Mouse (Mus musculus) c-Kit-negative CD71-positive TER-119-positive erythroid progenitor cells, embryonic 14.5 days (primary cell): ENCODE results near the gene Ubash3a.
"Not testable (repeated sequence)": the region's sequence is repeated elsewhere in the genome, so short reads cannot be mapped to it uniquely, and the experiment has no call there.

Experiments
- DNase-seq: peaks from one replicate; pipeline ENCODE4 v3.0.0-alpha.2; 2013; ENCODE audit warnings: low read depth, low spot score

Ubash3a gene

DNA sequence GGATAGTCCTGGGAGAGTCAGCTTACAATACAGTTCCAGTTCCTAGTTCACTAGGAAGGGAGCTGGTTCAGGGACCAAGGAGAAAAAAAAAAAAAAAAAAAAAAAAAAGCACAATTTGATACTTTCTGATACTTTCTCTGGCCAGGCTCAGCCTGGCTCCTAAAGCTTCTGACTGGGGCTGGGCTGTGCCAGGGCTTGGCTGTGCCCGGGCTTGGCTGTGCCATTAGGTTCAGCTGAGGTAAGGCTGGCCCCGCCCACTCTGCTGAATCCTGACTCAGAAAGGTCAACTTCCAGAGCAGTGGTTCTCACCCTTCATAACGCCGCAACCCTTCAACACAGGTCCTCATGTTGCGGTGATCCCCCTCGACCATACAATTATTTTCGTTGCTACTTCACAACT is 52.8 kb downstream of the Ubash3a start:
- DNase-seq = no peak

DNA sequence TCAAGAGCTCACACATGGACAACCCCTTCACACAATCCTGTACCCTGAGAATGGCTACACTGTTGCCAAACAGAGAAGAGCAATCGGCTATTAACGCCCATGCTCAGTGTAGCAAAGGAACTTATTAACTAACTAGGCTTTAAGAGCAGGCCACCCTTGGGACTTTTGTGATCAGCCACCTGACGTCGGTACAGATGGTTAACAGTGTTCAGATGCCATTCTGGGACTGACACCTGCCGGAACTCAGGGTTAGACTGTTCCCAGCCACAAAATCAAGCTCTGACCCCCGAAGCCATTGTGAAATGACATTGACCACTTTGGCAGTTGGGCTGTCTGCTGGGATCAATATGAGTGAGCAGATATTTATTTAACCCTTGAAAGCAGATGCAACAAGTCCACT is 53.7 kb downstream of the Ubash3a start:
- DNase-seq = no peak

DNA sequence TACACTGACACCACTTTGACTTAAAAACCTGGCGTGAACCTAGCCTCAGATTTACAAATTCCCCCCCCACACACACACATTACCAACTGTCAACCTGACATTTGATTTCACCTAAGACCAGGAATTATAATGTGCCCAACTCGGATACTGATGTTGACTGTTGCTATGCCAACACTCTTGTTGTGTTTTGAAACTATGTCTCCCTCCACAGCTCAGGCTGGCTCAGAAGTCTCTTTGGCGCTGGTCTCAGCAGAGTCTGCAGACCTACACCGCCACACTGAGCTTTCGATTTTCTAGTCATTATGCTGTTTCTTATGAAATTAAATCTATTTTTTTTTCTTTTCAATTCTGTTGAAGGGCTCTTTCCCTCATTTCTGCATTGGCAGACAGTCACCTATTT is 55.0 kb downstream of the Ubash3a start:
- no peak for DNase-seq

DNA sequence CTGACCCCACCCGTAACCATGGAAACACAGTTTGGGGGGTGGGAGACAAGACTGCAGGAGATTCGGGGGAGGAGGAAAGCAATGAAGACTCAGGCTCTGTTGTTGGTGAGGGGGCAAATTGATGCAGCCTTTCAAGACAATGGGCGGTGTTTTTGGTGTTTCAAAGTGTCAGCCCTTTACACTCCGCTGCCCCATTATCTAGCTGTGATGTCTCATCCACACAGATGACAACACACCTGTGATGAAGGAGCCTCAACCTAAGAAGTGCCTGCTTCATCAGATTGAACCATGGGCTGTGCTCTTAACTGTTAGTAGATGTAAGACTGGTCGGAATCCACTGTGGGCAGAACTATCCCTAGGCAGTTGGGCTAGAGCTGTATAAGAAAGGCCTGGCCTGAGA is 56.1 kb downstream of the Ubash3a start:
- DNase-seq = no peak

DNA sequence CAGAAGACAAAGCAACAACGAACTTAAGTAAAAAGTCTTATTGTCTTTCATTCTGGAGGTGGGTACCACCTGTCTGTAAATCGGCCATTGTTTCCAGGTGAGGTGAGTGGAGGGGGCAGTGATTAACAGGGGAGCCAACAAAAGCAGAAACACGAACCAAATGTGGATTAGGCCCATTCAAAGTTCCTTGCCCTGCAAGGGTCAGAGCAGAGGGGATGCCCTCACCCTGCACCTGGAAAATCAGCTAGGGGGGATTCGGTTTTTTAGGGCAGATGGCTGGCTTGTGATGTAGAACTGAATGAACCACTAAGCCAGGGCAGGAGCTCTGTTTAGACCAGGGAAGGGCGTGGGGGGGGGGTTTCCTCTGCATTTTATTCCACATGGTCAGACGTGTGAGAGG is 56.7 kb downstream of the Ubash3a start:
- DNase-seq = no peak

DNA sequence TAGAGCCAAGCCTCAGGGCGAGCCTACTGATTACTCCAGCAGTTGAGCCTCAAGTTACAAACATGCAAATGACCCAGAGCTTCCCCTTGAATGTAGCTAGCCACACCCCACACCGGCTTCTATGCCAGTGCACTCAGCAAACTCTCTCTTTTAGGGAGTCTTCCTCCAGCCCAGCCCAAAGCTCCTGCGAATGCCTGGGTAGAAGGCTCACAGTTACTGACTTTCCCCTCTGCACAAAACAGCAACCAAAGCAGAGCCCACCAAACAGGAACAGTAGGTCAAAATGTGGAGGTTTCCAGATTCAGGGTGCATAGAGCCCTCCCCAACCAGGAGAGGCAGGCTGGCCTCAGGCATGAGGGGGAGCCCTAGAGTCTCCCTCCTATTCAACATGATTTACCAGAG is 57.5 kb downstream of the Ubash3a start:
- no peak for DNase-seq

DNA sequence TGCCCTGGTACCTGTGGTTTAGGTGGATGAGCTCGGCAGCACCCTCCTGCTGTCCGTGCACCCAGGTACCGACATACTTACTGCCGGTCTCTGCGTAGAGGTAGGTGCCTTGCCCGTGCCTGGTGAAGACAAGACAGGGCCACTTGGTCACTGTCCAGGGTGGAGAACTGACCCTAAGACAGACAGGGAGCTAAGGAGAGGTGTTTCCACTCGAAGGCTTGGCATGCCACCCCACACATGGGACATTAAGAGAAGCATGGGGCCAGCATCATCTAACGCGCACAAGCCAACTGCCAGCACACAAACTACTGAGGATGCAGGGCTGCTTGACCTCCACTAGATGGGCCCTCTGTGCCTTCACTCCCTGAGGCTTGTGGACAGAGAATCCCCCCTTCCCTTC is 58.2 kb downstream of the Ubash3a start:
- no peak for DNase-seq

DNA sequence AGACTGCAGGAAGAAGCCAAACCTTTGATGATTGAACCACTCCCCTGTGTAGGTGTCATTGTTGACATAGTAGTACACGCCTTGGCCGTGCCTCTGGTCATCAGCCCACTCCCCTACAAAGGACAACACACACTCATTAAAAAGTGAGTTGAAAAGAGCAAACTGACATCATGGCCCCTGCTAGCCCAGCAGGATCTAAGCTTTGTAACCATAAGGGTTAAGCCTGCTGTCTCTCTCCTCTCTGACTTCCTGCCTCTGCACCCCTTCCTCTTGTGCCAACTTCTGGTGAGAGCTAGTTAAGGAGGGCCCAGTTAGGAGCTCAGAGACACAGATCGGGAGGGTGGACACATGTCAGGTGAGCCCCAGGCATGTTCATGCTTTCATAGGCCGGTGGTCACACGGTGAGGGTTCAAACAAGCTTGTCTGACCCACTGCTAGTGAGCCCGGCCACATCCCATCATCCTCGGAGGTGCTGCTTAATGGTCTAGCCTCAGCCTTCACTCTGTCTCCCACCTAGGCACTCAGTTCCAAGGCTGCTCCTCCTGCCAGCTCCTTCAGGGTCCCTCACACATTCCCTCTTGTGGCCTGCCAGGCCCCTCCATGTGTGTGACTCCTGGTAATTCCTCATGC is 58.8 kb downstream of the Ubash3a start:
- DNase-seq = no peak

DNA sequence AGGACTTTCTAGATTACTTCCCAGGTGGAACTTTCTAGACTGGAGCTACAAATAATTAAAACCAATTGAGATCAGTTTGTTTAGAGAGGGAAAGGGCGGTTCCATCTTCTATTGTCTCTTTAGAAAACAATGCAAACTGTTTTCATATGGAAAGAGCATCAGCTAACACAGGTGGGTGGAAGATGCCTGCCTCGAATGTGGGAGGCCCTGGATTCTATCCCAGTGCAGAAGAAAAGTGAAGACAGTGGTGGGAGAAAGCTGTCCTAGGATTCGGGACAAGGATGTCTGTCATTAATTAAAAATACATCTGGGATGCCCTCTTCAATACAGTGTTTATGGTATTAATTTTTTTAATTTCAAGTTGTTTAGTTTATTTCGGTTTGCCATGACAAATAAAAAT is 59.5 kb downstream of the Ubash3a start:
- no peak for DNase-seq

DNA sequence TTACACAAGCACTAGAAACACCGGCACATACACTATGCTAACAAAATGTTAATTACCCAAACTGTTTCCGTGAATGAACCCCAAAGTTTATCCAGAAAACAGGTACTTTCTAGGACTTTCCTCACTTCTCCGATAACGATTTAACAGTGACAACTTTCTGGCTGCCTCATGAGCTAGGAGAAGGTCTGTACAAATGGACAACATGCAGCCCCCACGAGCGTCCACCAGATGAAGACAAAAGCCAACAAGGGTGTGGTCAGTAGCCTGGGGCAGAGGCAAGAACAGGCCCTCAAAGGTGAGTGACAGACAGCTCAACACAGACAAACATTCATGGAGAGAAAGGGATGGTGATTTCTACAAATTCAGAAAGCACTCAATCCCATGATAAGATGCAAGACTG is 59.9 kb downstream of the Ubash3a start:
- no peak for DNase-seq

DNA sequence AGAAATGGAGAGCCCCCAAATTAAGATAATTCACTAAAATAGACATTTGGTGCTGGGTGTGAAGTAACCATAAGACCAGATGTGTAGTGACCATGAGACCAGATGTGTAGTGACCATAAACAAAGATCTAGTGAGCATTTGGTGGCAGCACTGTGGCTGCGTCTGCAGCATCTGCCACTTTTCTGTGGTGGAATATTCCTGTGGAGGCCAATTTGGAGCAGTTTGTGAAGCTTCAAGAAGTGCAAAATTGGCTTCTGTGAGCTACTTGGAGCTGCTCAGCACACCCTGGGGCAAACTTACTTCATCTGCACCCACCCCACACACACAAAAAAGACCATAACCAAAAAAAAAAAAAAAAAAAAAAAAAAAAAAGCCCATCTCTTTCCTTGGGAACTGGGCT is 60.3 kb downstream of the Ubash3a start:
- DNase-seq = no peak

DNA sequence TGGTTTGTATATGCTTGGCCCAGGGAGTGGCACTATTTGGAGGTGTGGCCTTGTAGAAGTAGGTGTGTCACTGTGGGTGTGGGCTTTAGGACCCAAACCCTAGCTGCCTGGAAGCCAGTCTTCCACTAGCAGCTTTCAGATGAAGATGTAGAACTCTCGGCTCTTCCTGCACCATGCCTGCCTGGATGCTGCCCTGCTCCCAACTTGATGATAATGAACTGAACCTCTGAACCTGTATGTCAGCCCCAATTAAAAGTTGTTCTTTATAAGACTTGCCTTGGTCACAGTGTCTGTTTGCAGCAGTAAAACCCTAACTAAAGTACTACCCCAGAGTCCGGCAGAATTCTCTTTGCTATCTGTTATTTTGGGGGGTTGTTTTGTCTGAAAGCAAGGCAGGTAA is 62.1 kb downstream of the Ubash3a start:
- no peak for DNase-seq

DNA sequence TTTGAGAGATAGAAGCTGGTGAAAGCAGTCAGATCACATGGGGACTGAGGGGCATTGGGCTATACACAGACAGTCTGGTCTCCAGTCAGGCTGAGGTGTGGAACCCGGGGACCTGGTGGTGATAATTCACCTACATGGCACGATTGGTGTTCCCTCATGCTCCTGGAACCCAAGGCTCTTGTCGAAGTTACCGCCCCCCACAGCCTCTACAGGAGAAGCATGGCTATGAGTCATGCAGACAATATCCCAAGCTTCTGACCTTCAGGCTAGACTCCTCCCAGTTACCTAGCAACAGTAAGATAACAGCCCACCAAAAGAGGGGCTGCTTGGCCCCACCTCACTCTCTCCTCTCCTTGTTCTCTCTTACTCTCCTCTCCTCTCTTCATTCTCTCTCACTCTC is 62.6 kb downstream of the Ubash3a start:
- no peak for DNase-seq

DNA sequence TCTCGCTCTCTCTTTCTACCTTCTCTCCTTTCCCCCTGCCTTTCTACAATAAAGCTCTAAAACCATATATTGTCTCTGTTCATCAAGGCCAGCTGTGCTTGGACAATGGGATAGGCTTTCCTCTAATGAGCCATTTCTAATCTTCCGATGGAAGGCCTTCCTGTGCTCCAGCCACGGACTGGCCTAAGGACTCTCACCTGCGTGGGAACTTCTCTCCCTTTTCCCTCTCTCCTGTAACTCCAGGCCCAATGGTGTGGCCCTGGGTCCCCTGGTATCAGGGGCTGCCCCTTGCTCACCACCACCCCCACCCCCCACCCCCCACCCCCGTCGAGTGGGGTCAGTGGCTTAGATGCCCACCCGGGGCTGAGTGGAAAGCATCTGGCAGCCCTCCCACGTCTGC is 63.1 kb downstream of the Ubash3a start:
- DNase-seq = not testable (repeated sequence)

DNA sequence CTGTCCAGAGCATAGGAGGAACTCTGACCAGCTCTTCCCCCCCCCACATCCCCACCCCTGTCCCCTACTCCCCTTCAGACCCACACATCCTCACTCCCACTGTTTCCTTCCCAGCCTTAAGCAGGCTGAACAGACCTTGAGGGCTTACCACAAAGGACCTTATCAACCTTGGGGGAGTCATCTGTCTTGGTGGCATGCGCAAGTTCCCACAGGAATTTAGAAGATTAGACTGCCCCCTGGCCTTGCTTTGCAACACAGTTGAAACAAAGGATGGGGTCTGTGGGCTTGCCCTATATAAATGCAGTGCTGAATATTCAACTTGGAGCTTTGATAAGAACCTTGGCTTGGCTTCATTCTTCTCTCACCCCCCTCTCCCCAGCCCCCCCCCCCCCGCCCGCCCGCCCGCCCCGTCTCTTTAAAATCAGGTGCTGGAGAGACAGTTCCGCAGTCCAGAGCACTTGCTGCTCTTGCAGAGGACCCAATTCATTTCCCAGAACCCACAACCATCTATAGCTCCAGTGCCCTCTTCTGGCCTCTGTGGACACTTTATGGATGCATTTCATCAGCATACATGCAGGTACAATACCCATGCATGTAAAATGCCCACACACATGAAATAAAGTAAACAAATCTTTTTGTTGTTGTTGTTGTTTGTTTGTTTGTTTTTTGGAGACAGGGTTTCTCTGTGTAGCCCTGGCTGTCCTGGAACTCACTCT is 63.6 kb downstream of the Ubash3a start:
- no peak for DNase-seq

DNA sequence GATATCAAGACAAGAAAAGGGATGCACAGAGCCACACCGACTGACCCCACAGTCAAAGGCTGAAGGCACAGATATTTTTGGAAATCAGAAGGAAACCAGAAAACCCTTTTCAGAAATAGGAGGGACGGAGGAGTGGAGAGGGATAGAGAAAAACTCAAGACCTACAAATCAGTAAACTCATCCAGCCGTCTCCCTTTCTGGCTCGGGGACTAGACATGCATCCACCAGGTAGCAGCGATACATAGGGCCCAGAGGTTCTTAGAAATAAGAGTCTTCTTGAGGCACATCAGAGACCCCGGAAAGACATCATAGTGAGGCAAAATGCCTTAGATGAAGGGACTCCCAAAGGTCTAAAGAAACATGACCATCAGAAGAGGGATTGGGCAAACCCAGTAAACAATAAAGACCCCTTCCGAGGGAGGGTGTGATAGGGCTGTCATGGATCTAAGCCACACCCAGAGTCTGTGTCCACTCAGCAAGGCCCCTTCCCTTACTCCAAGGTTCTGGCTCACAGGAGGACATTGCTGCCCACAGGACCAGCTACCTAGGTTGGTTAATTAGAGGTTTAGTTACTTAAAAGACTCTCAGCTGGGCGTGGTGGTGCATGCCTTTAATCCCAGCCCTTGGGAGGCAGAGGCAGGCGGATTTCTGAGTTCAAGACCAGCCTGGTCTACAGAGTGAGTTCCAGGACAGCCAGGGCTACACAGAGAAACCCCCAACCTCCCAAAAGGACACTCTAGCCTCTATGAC is 64.9 kb downstream of the Ubash3a start:
- no peak for DNase-seq

DNA sequence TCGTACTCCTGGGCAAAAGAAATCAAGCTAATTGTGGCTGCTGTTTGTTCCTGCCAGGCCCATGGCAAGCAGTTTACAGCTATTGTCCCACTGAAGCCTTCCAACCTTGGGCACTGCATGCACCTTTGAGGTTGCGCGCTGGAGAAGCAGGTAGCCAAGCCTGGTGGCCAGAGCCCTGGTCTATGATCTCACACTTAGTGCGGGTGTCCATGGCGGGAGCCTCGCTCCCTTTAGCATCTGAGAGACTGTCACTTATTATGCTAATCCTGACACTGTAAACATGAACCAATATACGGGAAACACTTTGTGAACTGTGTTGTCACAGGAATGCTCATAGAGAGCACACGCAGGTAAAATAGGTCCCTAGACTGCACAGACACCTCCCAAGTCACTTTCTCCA is 66.0 kb downstream of the Ubash3a start:
- DNase-seq = no peak

DNA sequence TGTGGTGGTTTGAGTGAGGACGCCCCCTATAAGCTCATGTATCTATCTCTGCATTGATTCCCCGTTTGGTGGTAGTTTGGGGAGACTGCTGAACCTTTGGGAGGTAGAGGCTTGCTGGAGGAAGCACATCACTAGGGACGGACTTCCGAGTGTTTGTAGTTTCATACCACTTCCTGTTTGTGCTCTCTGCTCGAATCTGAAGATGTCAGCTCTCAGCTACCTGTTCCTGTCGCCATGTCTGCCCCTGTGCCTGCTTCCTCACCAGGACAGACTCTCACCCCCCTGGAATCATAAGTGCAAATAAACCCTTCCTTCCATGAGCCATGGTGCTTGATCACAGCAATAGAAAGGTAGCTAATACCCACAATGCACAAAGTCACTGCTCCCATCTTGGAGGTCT is 67.5 kb downstream of the Ubash3a start:
- DNase-seq = no peak

DNA sequence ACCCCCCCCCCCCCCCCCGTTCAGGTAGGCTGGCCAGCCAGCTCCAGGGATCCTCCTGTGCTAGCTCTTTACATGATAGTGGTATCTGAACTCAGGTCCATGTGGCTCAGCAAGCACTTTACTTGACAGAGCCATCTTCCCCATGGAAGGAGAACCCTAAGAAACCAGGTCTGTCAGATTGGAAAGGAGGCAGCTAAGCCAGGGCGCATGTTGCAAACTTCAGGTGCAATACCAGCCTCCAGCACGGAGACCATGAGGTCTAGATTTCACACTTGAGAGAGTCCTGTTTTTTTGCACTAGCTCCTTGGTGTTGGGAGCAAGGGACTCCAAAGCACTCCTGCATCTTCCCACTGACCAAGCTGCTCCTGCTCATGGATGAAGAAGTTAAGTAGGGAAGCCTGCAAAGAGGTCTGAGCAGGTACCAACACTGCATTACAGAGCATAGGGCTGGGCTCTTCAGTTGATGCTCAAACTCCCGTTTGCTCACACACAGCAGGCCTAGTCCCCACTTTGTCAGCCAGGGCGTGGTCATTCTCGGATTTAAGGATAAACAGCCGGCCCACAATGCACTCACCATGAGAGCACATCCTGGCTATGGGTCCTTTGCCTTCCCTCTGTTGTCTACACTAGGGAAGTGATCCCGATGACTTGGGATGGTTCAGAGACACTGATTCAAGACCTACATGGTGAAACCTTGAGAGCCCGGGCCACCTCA is 68.7 kb downstream of the Ubash3a start:
- DNase-seq = no peak

DNA sequence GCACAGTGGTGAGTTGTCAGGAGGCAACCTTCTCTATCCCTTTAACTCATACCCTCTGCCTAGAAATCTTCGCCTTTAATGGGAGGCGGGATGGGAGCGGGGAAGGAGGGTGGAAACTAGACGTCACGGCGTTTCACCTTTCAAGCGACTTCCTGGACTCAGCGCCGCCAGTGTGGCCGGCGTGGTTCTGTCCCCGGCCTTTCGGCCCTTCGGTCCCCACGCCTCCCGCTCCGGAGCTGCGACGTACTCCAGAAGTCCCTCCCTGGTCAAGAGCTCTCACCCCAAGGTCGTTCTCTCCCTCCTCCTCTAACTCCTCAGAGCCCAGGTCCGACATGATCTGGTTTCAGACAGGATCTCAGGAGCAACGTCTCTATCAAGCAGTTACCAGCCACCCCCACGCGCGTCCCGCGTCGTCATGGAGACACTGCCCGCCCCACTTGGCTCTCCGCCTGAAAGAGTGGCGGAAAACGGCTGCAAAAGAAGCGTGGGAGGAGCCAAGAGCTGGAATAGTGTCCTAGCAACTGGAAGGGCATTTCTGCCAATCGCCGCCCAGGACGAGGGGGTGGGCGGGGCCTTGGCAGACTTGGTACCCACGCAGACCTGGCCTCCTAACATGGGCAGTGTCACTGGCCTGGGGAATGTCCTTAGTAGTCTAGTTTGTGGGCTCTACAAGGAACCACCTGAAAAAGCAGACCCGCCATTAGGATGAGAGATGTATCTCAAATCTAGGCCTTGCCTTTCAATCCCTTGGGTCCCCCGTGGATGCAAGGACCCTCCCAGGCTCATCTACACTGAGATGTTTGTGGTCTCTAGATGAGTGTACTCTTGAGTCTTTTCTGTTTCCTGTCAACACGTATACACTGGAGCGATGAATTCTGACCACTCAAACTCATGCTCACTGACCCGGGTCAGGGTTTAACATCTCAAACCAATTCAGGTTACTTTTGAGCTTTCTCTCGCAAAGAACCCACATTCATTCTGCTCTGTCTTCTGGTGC is 69.5 kb downstream of the Ubash3a start, which contains the start of gene Rsph1:
Rsph1 (minus strand) TSS at position 462 of the 997 bp plus-strand sequence.
- no peak for DNase-seq

DNA sequence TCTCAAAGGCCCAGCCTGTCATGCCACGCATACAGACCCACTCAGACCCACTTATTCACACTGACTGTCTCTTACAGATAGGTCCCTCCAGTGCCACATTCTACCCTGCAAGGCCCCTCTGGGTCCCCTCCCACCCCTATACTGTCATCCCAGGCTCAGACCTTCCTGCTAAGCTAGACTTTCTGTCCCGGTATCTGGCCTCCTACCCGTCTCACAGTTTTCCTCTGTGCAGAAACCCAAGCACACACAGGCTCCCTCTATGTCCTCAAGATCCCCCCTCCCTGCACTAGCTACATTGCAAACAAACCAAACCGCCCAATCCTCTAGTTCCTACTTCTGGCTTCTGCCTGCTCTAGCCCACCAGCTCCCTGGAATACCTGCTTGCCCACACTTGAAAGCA is 70.3 kb downstream of the Ubash3a start:
- no peak for DNase-seq
